Mouse (Mus musculus) forebrain, embryonic 10.5 days (tissue): ENCODE data around the gene Rwdd3. TPM values are rescaled to one million over a fixed set of nuclear protein-coding genes. Genes with fewer than 3 reads are reported as not detected.
A peak's percentile ranks its signal among the peaks of the same experiment; 100 is the strongest.

ENCODE experiments used
- DNase-seq: peaks from one replicate; pipeline ENCODE4 v3.0.0-alpha.2; 2017; ENCODE audit warnings: low spot score; ENCODE audit errors: extremely low spot score
- H3K27ac ChIP-seq: fragments of 300-500 bp; sonication (generic); 2 replicates; pipeline ENCODE4 v1.5.1; 2016; ENCODE audit warnings: mild to moderate bottlenecking
- H3K27me3 ChIP-seq: fragments of 300-500 bp; sonication (generic); 2 replicates; pipeline ENCODE4 v1.6.1; 2016; ENCODE audit warnings: mild to moderate bottlenecking; ENCODE audit not compliant: poor library complexity, severe bottlenecking
- H3K36me3 ChIP-seq: fragments of 300-500 bp; sonication (generic); replicated peaks from 2 replicates; pipeline ENCODE4 v1.6.1; 2016; ENCODE audit warnings: mild to moderate bottlenecking, moderate library complexity
- H3K4me1 ChIP-seq: fragments of 300-500 bp; sonication (generic); 2 replicates; pipeline ENCODE4 v1.6.1; 2016
- H3K4me3 ChIP-seq: fragments of 300-500 bp; sonication (generic); 2 replicates; pipeline ENCODE4 v1.5.1; 2016; ENCODE audit warnings: mild to moderate bottlenecking, moderate library complexity
- H3K9me3 ChIP-seq: fragments of 300-500 bp; sonication (generic); 2 replicates; pipeline ENCODE4 v1.6.1; 2016; ENCODE audit warnings: mild to moderate bottlenecking, moderate library complexity
- WGBS: fragments of 180-500 bp; shearing (Covaris S2); methylation state at CpG from one replicate; pipeline ENCODE4 v1.1.7; 2016; 5-methylcytosine and 5-hydroxymethylcytosine counted together
- polyA plus RNA-seq: library from polyadenylated mRNA; unstranded; fragments of >200 nt; fragmentation: Nextera tagmentation; extraction: Ambion mirVana; gene quantifications from 2 replicates; pipeline ENCODE4 v1.2.1, GENCODE M21; 2016

The Rwdd3 gene
- polyA plus RNA-seq, 1 experiment from 2014 or later: 5.7 TPM

DNA sequence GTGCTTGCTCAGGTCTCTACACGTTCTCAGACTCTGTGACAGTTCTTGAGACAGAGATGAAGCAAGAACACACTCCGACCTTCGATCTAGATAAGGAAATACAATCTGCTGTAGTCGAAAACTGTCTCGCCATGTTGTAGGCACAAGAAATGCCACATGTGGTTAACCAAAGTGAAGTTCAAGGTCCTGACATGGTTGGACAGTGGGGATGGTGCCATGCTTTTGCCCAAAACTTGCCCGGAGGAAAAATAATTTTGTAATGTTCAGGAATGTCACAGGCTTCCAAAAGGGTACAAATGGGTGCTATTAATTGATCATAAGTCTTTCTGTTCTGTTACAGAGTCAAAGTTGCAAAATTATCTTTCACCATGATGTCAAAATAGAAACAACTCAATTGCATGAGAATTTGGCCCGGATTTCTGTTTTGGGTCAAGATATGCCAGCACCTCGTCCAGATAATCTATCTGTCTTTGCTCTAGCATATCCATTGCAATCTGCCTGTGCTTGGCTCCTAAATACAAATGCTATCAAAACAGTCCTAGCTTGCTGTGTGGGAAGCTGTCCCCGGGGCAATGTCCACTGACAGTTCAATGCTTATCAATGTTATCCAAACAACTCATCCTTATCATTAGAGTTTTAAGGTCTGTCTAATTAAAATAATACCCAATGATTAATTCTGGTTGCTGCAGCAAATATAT, 2.9 kb upstream of the Rwdd3 start:
- DNase-seq: no peak
- Histone ChIP-seq H3K4me1 (peaks cover 24% of the 10 kb centered on the region), H3K36me3 (no peaks in the 10 kb centered on the region), H3K4me3 (no peak overlapping the region), H3K27me3 (no peaks in the 10 kb centered on the region), H3K9me3 (no peaks in the 10 kb centered on the region), H3K27ac (no peak overlapping the region)
- 85% methylated on average over 9 of the region's 9 CpGs for WGBS

- H3K4me3 ChIP-seq: no peak overlapping the region
- H3K9me3 ChIP-seq: no peaks in the 10 kb centered on the region
- WGBS: 91% methylated on average over 2 of the region's 2 CpGs
- no peaks in the 10 kb centered on the region for H3K27me3 ChIP-seq
- peaks cover 24% of the 10 kb centered on the region for H3K4me1 ChIP-seq
- H3K36me3 ChIP-seq: no peaks in the 10 kb centered on the region
- DNase-seq: no peak
- H3K27ac ChIP-seq: no peak overlapping the region
Observed at GRCm38 (mm10) chr3:121172718-121173117, 1.2 kb upstream of the Rwdd3 start.

- H3K27me3 ChIP-seq: no peaks in the 10 kb centered on the region
- H3K27ac ChIP-seq: peak overlapping the region; percentile 92
- H3K36me3 ChIP-seq: no peaks in the 10 kb centered on the region
- DNase-seq: no peak
- H3K4me3 ChIP-seq: peak overlapping the region; percentile 77
- 59% methylated on average over 6 of the region's 6 CpGs for WGBS
- H3K9me3 ChIP-seq: no peaks in the 10 kb centered on the region
- H3K4me1 ChIP-seq: peaks cover 24% of the 10 kb centered on the region
Observed at GRCm38 (mm10) chr3:121171872-121172265, 374 bp upstream of the Rwdd3 start.

- Histone ChIP-seq H3K27me3 (no peaks in the 10 kb centered on the region), H3K9me3 (no peaks in the 10 kb centered on the region), H3K36me3 (peaks cover 6% of the 10 kb centered on the region), H3K27ac (0 out of 2 replicates have a peak overlapping the region, but pooled peaks have one; percentile 92), H3K4me3 (peak overlapping the region; percentile 77), H3K4me1 (peaks cover 24% of the 10 kb centered on the region)
- DNase-seq: no peak
- WGBS: 67% methylated on average over 7 of the region's 7 CpGs
Observed at GRCm38 (mm10) chr3:121170631-121171030, 864 bp downstream of the Rwdd3 start.

DNA sequence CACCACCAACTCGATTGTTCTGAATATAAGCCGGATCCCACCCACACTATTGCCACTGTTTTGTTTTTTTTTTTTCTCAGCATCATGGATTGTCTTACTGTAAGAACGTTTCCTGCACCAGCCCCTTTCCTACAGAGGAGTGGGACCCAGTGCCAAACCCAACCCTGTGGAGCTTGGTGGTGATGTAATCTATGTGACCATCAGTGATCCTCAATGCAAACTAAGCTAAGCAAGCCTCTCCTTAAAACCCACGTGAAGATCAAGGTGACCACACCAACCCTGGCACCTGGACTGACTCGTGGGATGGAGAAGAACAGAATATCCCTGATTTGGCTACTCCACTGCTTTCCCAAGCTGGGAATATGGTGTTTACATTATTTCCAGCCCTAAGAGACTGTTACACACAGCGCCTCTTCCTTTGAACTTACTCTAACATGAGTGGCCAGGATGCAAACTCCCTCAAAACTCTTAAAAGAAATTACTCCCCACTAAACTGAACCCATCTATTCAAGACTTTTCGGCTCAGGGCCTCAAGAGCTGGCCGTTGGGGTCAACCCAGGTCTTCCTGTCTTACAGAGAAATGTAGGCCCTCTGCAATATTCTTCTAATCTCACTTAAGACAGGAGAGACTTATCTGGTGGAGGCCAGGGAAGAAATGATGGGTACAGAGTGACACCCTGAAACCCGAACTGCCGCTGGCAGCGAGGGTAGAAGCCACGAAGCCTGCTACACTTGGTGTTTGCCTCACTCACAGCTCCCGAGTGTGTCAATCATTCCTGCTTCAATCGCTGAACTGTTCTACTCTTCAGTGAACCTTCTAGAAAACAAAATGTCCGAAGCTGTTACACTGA, 2.2 kb downstream of the Rwdd3 start:
- no peaks in the 10 kb centered on the region for H3K27me3 ChIP-seq
- H3K36me3 ChIP-seq: peaks cover 6% of the 10 kb centered on the region
- no peak for DNase-seq
- WGBS: 84% methylated on average over 15 of the region's 15 CpGs
- no peak overlapping the region for H3K27ac ChIP-seq
- H3K9me3 ChIP-seq: no peaks in the 10 kb centered on the region
- peaks cover 24% of the 10 kb centered on the region for H3K4me1 ChIP-seq
- H3K4me3 ChIP-seq: no peak overlapping the region

DNA sequence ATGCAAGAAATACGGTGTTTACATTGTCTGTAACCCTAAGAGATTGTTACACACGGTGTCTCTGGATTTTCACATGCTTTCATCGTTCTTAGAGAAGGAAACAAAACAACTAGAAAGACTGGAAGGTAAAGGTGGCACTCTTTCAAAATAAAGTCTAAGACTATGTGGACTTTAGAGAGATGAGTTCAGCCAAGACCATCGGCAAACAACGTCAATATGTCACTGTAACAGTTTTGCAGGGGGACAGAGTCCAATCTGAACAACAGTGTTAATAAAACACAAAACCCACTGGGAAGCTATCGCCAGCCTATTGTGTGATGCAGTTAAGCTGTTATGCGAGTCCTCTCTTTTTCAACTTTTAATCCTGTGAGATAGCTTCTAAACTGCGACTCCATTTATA, 2.9 kb downstream of the Rwdd3 start:
- no peak for DNase-seq
- peaks cover 24% of the 10 kb centered on the region for H3K4me1 ChIP-seq
- no peak overlapping the region for H3K4me3 ChIP-seq
- WGBS: 93% methylated on average over 8 of the region's 8 CpGs
- H3K27ac ChIP-seq: no peak overlapping the region
- H3K9me3 ChIP-seq: no peaks in the 10 kb centered on the region
- H3K36me3 ChIP-seq: peaks cover 6% of the 10 kb centered on the region
- no peaks in the 10 kb centered on the region for H3K27me3 ChIP-seq

DNA sequence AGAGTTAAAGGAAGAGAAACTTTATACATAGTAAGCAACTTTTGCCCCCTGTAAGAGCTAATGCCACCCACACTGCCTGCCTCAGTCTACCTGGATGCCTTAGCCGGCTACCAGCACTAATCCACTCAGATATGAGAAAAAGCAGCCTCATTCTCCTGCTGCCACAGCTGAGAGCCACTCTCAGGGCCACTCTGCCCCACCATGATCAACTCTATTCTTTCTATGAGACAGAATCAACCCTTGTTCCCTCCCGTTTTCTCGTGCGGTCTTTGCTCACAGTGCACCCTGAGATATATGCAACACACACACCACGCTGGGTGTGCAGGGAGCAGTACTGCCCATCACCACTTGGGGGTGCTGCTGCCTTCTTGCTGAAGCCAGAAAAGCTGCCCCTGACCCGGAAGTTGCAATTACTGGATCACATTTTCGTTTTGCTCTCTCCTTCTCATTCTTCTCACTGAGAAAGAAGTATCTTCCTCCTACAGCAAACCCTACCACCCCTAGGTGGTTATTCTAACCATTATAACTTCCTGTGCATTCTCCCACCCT, 8.2 kb downstream of the Rwdd3 start:
- Histone ChIP-seq H3K27ac (no peak overlapping the region), H3K9me3 (no peaks in the 10 kb centered on the region), H3K4me1 (no peaks in the 10 kb centered on the region), H3K36me3 (peaks cover 6% of the 10 kb centered on the region), H3K4me3 (no peak overlapping the region), H3K27me3 (no peaks in the 10 kb centered on the region)
- DNase-seq: peak; percentile 73
- 40% methylated on average over 7 of the region's 7 CpGs for WGBS

DNA sequence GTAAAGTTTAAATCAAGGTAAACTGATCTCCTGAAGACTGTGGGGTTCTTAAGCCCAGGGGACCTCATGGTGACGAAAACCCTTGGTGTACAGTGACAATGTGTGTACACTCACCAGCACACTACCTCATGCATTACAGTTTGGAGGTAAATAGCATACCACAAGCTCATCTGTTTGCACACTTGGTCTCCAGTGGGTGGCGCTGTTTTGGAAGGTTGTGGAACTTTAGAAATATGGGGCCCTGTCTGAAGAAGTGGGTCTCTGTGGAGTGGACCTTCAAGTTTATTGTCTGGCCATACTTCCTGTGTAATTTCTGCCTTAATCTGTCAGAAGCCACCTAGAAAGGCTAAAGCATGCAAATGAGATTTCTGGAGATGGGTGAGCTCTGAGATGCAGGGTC, 9.8 kb downstream of the Rwdd3 start:
- Histone ChIP-seq H3K27ac (no peak overlapping the region), H3K36me3 (peaks cover 5% of the 10 kb centered on the region), H3K27me3 (no peaks in the 10 kb centered on the region), H3K4me3 (no peak overlapping the region), H3K4me1 (peaks cover 13% of the 10 kb centered on the region), H3K9me3 (no peaks in the 10 kb centered on the region)
- WGBS: 47% methylated on average over 2 of the region's 2 CpGs
- DNase-seq: no peak

DNA sequence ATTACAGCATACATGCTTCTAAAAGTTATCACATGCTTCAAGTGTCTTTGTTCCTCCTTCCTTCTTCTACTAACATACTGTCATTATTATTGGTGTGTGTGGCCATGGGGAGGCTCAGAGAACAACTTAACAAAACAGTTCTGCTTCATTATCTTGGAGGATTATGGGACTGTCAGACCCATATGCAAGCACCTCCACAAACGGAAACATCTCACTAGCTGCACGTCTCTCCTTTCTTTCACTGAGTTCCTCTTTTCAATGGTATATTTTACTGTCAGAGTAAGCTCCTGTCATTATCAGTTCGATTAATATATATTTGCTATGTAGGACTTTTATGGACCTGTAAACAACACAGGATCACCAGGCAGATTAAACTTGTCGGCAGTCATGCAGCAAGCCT, 11.1 kb downstream of the Rwdd3 start:
- no peaks in the 10 kb centered on the region for H3K36me3 ChIP-seq
- H3K4me3 ChIP-seq: no peak overlapping the region
- H3K27me3 ChIP-seq: no peaks in the 10 kb centered on the region
- no peak for DNase-seq
- peaks cover 25% of the 10 kb centered on the region for H3K4me1 ChIP-seq
- H3K27ac ChIP-seq: no peak overlapping the region
- H3K9me3 ChIP-seq: no peaks in the 10 kb centered on the region
- WGBS: 83% methylated on average over 4 of the region's 4 CpGs

GRCm38 (mm10) chr3:121159566-121159965, 11.9 kb downstream of the Rwdd3 start:
- peaks cover 30% of the 10 kb centered on the region for H3K4me1 ChIP-seq
- no peak overlapping the region for H3K27ac ChIP-seq
- H3K36me3 ChIP-seq: no peaks in the 10 kb centered on the region
- H3K9me3 ChIP-seq: no peaks in the 10 kb centered on the region
- H3K27me3 ChIP-seq: no peaks in the 10 kb centered on the region
- WGBS: 85% methylated on average over 10 of the region's 10 CpGs
- no peak overlapping the region for H3K4me3 ChIP-seq
- no peak for DNase-seq

- Histone ChIP-seq H3K4me1 (peaks cover 30% of the 10 kb centered on the region), H3K9me3 (no peaks in the 10 kb centered on the region), H3K4me3 (no peak overlapping the region), H3K27me3 (no peaks in the 10 kb centered on the region), H3K36me3 (no peaks in the 10 kb centered on the region), H3K27ac (no peak overlapping the region)
- DNase-seq: no peak
- 93% methylated on average over 16 of the region's 16 CpGs for WGBS
Observed at GRCm38 (mm10) chr3:121158901-121159351, 12.6 kb downstream of the Rwdd3 start.

DNA sequence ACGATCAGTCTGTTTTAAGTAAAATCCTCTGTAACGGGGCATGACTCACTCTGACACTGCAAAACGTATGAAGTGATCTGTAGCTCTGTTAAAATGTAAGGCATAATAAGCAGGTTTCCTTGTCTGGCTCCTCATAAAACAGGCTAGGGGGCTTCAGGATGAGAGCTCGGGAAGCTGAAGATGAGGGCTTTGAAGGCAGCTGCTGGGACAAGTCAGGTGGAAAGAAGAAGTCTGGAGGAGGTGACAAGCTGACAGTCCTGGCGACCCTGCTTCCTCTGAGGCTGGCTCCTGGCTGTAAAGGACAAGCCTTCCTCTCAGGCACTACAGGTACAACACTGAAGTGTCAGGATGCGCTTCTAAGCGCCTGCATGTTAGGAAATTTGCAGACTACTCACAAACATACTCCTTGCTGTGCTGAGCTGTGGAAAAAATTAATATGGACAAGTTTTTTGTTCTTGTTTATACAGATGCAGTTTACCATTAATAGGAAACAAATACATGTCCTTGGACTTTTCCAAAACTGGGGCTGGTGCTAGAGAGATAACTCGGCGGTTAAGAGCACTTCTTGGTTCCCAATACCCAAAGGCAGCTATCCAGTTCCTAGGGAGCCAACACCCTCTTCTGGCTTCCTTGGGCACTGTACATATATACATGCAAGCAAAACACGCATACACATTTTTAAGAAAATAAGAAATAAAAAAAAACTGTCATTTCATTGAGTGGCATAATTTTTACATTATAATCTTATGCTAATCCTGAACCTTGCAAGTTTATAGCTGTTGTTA, 13.8 kb downstream of the Rwdd3 start:
- Histone ChIP-seq H3K4me3 (no peak overlapping the region), H3K36me3 (no peaks in the 10 kb centered on the region), H3K9me3 (no peaks in the 10 kb centered on the region), H3K27me3 (no peaks in the 10 kb centered on the region), H3K4me1 (peaks cover 34% of the 10 kb centered on the region), H3K27ac (peak overlapping the region; percentile 48)
- 71% methylated on average over 10 of the region's 10 CpGs for WGBS
- no peak for DNase-seq
